Mouse (Mus musculus): Measurements from ENCODE around the gene Mlph. TPM values are rescaled to one million over a fixed set of nuclear protein-coding genes. Genes with fewer than 3 reads are reported as not detected.

Mlph gene
- polyA plus RNA-seq, 1 experiment from 2014 or later, result 3.0 TPM

DNA sequence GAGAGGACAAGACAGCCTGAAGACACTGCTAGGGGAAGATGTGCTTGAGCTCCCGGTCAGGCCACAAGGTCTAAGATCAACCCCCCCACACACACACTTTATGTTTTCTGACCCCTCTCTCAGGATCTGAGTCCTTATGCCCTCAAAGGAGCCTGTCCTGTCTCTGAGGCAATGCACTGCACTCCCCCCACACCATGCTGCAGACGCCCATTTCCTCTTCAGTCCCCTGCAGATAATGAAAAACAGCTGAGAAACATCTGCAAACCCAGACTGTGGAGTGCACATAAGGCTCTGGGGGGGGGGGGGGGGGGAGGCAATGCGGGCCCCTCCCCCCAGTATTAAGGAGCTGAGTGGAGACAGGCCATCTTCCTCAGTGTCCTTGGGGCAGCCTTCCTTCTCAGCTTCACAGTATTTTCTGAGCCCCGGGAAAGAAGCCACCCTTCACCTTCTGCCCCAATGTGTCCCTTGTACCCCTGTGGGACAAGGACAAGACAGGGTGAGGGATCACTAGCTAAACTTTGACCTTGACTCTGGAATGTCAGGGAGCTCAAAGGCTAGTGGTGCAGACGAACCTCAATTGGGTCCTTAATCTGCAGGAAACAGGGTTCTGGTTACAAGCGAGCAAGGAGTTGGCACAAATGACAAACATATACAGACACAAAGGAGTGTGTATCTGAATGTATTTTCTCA lies 29.0 kb upstream of the Mlph start:
- Histone ChIP-seq H3K27ac (ENCODE audit: low read depth, low read length) (no peak overlapping the region), H3K27me3 (replicated peaks; ENCODE audit: control insufficient read depth, insufficient read depth, low read length) (no peaks in the 10 kb centered on the region), H3K9ac (ENCODE audit: low read depth, low read length) (no peak overlapping the region), H3K36me3 (ENCODE audit: control insufficient read depth, insufficient read depth) (no peaks in the 10 kb centered on the region), H3K4me3 (ENCODE audit: low read depth, low read length) (no peak overlapping the region), H3K4me2 (replicated peaks; ENCODE audit: low read depth) (no peak overlapping the region), H3K9me3 (ENCODE audit: control insufficient read depth) (0 out of 2 replicates have a peak, but pooled peaks cover 11% of the 10 kb centered on the region), H3K4me1 (replicated peaks; ENCODE audit: control insufficient read depth, insufficient read depth, low read length) (no peaks in the 10 kb centered on the region)
- 56% methylated on average over 6 of the region's 6 CpGs for WGBS
- ATAC-seq, result no peak
- no peak for TF ChIP-seq CTCF (IDR thresholded peaks at IDR 0.05; ENCODE audit: low read depth)

DNA sequence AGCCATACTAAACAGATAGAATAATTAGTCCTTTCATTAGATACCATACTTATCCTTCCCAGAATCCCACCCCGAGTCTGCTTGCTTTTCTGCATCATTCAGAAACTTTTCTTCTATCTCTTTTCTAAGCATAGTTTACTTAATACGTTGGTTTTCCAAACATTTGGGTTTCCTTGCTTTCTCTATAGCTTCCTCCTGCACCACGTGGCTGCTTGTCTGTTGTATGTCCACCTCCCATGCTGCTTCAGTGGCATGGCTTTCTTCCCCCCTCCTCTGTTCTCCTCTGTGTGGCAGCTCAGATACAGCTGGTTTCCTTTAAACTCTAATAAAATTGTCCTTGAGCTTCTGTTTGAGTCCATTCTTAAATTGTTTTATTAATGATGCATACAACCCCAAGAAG lies 20.4 kb upstream of the Mlph start:
- H3K9me3 ChIP-seq (ENCODE audit: control insufficient read depth), result 0 out of 2 replicates have a peak, but pooled peaks cover 8% of the 10 kb centered on the region
- no peak for TF ChIP-seq CTCF (IDR thresholded peaks at IDR 0.05; ENCODE audit: low read depth)
- no peak overlapping the region for H3K4me2 ChIP-seq (replicated peaks; ENCODE audit: low read depth)
- H3K36me3 ChIP-seq (ENCODE audit: control insufficient read depth, insufficient read depth), result no peaks in the 10 kb centered on the region
- H3K9ac ChIP-seq (ENCODE audit: low read depth, low read length), result no peak overlapping the region
- no peak overlapping the region for H3K27ac ChIP-seq (ENCODE audit: low read depth, low read length)
- H3K27me3 ChIP-seq (replicated peaks; ENCODE audit: control insufficient read depth, insufficient read depth, low read length), result no peaks in the 10 kb centered on the region
- no peak for ATAC-seq
- WGBS, result 35% methylated on average over 3 of the region's 3 CpGs
- H3K4me3 ChIP-seq (ENCODE audit: low read depth, low read length), result no peak overlapping the region
- H3K4me1 ChIP-seq (replicated peaks; ENCODE audit: control insufficient read depth, insufficient read depth, low read length), result no peaks in the 10 kb centered on the region

DNA sequence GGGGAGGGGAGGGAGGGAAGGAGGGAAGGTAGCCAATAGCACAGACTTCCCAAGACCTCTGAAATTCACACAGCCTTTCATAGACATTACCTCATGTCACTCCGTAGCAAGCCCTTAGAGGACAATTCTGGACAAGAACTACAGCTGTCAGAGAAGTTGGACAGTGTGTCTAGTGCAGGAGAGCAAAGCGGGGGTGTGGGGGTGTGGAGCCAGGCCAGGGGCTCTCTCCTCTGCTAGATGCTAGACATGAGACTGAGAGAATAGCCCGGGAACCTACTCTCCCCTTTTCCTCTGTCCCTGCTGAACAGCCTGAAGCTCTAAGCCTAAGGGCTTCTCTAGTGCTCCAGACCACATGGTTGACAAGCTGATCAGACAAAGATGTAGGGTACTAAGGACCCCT lies 19.9 kb upstream of the Mlph start:
- no peak for TF ChIP-seq CTCF (IDR thresholded peaks at IDR 0.05; ENCODE audit: low read depth)
- H3K36me3 ChIP-seq (ENCODE audit: control insufficient read depth, insufficient read depth), result no peaks in the 10 kb centered on the region
- H3K27me3 ChIP-seq (replicated peaks; ENCODE audit: control insufficient read depth, insufficient read depth, low read length), result no peaks in the 10 kb centered on the region
- no peak overlapping the region for H3K9ac ChIP-seq (ENCODE audit: low read depth, low read length)
- WGBS, result 52% methylated on average over 3 of the region's 3 CpGs
- H3K4me1 ChIP-seq (replicated peaks; ENCODE audit: control insufficient read depth, insufficient read depth, low read length), result no peaks in the 10 kb centered on the region
- H3K4me2 ChIP-seq (replicated peaks; ENCODE audit: low read depth), result no peak overlapping the region
- 0 out of 2 replicates have a peak, but pooled peaks cover 7% of the 10 kb centered on the region for H3K9me3 ChIP-seq (ENCODE audit: control insufficient read depth)
- no peak overlapping the region for H3K27ac ChIP-seq (ENCODE audit: low read depth, low read length)
- H3K4me3 ChIP-seq (ENCODE audit: low read depth, low read length), result no peak overlapping the region
- no peak for ATAC-seq

DNA sequence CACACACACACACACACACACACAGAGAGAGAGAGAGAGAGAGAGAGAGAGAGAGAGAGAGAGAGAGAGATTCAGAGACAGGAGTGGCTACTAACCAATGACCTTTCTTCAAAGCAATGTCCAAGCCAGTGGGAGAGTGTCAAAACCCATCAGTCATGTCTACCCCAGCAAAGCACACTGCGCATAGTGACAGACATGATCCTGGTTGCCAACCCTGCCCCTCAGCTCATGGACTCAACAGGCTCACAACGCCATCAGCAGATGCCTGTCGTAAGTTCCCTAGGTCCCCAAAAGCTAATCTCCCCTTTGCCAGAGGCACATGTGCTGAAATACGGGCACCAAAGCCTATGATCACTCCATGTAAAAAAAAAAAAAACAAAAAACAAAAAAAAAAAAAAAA lies 18.6 kb upstream of the Mlph start:
- no peaks in the 10 kb centered on the region for H3K9me3 ChIP-seq (ENCODE audit: control insufficient read depth)
- H3K36me3 ChIP-seq (ENCODE audit: control insufficient read depth, insufficient read depth), result no peaks in the 10 kb centered on the region
- H3K27ac ChIP-seq (ENCODE audit: low read depth, low read length), result no peak overlapping the region
- no peak for TF ChIP-seq CTCF (IDR thresholded peaks at IDR 0.05; ENCODE audit: low read depth)
- no peaks in the 10 kb centered on the region for H3K27me3 ChIP-seq (replicated peaks; ENCODE audit: control insufficient read depth, insufficient read depth, low read length)
- ATAC-seq, result no peak
- H3K4me2 ChIP-seq (replicated peaks; ENCODE audit: low read depth), result no peak overlapping the region
- H3K4me1 ChIP-seq (replicated peaks; ENCODE audit: control insufficient read depth, insufficient read depth, low read length), result no peaks in the 10 kb centered on the region
- no peak overlapping the region for H3K4me3 ChIP-seq (ENCODE audit: low read depth, low read length)
- 92% methylated on average over 4 of the region's 4 CpGs for WGBS
- no peak overlapping the region for H3K9ac ChIP-seq (ENCODE audit: low read depth, low read length)

DNA sequence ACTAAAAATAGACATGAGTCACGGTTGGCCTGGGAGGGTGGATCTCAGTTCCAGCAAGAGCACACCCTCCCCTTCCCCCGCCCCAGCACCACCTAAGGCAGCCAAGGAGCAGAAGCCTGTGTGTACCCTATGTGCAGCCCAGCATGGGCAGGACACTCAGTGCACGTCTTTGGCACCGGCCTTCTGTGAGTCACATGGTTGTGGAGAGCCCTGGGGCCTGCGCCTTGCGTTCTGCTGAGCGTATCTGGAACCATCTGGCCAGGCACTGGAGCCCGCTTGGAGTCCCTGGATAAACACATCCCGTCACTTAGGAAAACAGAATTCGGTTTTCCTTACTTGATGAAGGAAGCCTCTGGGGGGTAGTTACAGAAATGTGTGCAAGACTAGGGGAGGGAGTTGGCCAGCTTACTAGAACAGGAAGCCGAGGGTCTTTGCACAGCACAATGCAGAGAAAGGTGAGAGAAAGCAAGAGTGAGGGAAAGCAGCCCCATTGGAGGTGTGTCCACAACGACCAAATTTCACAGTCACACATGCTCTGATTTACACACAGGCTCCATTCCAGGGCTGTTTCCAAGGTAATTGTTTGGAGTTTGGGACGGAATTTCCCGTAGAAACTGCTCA lies 18.0 kb upstream of the Mlph start:
- 40% methylated on average over 14 of the region's 14 CpGs for WGBS
- H3K9ac ChIP-seq (ENCODE audit: low read depth, low read length), result no peak overlapping the region

DNA sequence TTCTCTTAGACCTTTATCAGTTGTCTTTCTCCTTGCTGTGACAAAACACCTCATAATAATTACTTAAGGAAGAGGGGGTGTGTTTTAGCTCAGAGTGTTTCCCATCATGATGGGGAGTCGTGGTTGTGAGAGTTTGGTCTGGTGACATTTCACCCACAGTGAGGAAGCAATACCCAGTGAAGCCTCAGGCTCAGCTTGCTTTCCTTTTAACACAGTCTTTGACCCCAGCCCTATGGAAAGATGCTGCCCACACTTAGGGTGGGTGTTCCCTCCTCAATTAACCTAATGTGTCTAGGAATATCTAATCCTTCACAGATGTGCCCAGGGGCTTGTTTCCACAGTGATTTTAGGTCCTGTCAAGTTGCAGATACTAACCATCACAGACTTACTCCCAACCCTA lies 16.9 kb upstream of the Mlph start:
- 46% methylated on average over 1 of the region's 1 CpGs for WGBS

More for the DNA sequence above, 18.0 kb upstream of the Mlph start:
- Histone ChIP-seq H3K27me3 (replicated peaks; ENCODE audit: control insufficient read depth, insufficient read depth, low read length) (no peaks in the 10 kb centered on the region), H3K36me3 (ENCODE audit: control insufficient read depth, insufficient read depth) (no peaks in the 10 kb centered on the region), H3K4me1 (replicated peaks; ENCODE audit: control insufficient read depth, insufficient read depth, low read length) (no peaks in the 10 kb centered on the region), H3K4me2 (replicated peaks; ENCODE audit: low read depth) (no peak overlapping the region), H3K9me3 (ENCODE audit: control insufficient read depth) (no peaks in the 10 kb centered on the region), H3K27ac (ENCODE audit: low read depth, low read length) (peak overlapping the region; percentile 15; the same call in 1 of the 2 replicates), H3K4me3 (ENCODE audit: low read depth, low read length) (no peak overlapping the region)
- ATAC-seq, result peak; percentile 67
- TF ChIP-seq CTCF (IDR thresholded peaks at IDR 0.05; ENCODE audit: low read depth), result no peak

More for the DNA sequence above, 16.9 kb upstream of the Mlph start:
- Histone ChIP-seq H3K9me3 (ENCODE audit: control insufficient read depth) (no peaks in the 10 kb centered on the region), H3K9ac (ENCODE audit: low read depth, low read length) (no peak overlapping the region), H3K27me3 (replicated peaks; ENCODE audit: control insufficient read depth, insufficient read depth, low read length) (no peaks in the 10 kb centered on the region), H3K4me3 (ENCODE audit: low read depth, low read length) (no peak overlapping the region), H3K36me3 (ENCODE audit: control insufficient read depth, insufficient read depth) (no peaks in the 10 kb centered on the region), H3K4me1 (replicated peaks; ENCODE audit: control insufficient read depth, insufficient read depth, low read length) (no peaks in the 10 kb centered on the region), H3K4me2 (replicated peaks; ENCODE audit: low read depth) (no peak overlapping the region), H3K27ac (ENCODE audit: low read depth, low read length) (no peak overlapping the region)
- ATAC-seq, result no peak
- TF ChIP-seq CTCF (IDR thresholded peaks at IDR 0.05; ENCODE audit: low read depth), result no peak
